Mouse (Mus musculus) bone marrow macrophage, adult 2 months (primary cell): ENCODE data around the gene Tuba1a. TPM values are rescaled to one million over a fixed set of nuclear protein-coding genes. Genes with fewer than 3 reads are reported as not detected.

Source experiments
- H3K27ac ChIP-seq: 2 replicates; pipeline ENCODE4 v1.5.1; 2012; ENCODE audit warnings: low read depth, low read length; ENCODE audit not compliant: insufficient read depth
- H3K4me1 ChIP-seq: 2 replicates; pipeline ENCODE4 v1.6.1; 2012; ENCODE audit warnings: low read length; ENCODE audit not compliant: control insufficient read depth, insufficient read depth
- H3K4me3 ChIP-seq: 2 replicates; pipeline ENCODE4 v1.5.1; 2012; ENCODE audit warnings: mild to moderate bottlenecking, low read length, moderate library complexity; ENCODE audit not compliant: insufficient read depth
- CTCF ChIP-seq: IDR thresholded peaks from 2 replicates; pipeline ENCODE4 v1.5.1; 2012; ENCODE audit warnings: low read depth, mild to moderate bottlenecking, low read length, moderate library complexity
- POLR2A ChIP-seq: IDR thresholded peaks from 2 replicates; pipeline ENCODE4 v1.6.1; 2012; ENCODE audit warnings: mild to moderate bottlenecking, low read depth, low read length, borderline replicate concordance
- polyA plus RNA-seq: library from polyadenylated mRNA; stranded (reverse); fragments of >200 nt; gene quantifications from 2 replicates; pipeline ENCODE4 v1.2.4, GENCODE M21; 2012; ENCODE audit not compliant: missing spikeins, insufficient read depth, insufficient read length

Gene Tuba1a
- polyA plus RNA-seq, 1 experiment, result 43.3 TPM

DNA sequence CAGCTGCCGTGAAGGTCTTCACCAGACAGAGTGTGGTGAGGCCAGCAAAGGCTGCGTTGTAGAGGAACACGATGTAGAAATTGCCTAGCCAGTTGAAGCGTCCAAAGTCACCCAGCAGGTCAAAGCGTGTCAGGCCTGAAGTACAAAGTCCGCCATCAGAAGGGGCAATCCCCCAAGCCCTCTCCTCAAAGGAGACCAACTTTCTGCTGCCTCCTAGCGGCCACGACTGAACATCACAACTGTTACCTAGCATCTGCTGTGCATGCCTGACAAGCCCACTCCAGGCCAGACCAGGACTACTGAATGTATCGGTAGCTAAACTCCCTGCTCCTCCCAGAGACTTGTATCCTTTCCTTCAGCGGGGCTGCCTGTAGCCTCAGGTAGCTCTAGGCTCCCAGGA lies 48.8 kb downstream of the Tuba1a start:
- peak; percentile 67 for TF ChIP-seq CTCF
- no peak for TF ChIP-seq POLR2A
- no peaks in the 10 kb centered on the region for H3K4me1 ChIP-seq
- H3K4me3 ChIP-seq, result no peak overlapping the region
- H3K27ac ChIP-seq, result no peak overlapping the region

DNA sequence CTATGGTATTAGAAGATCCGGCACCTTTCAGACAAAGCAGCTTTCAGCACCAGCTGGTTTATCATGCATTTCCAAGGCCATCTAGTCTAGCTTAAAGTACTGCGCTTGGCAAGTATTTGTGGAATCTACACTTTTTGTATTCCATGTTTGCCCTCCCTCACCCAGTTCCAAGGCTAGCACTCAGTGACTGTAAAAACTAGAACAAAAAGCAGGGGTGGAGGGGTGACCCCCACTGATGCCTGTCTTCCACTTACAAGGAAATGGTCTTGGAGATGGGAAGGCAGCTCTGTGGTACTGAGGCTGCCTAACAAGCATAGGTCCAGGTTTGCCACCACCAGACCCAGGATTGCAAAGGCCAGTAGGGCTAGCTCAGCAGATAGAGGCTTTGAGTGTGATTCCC lies 50.9 kb downstream of the Tuba1a start:
- H3K4me3 ChIP-seq, result no peak overlapping the region
- no peak overlapping the region for H3K27ac ChIP-seq
- no peak for TF ChIP-seq POLR2A
- no peak for TF ChIP-seq CTCF
- no peaks in the 10 kb centered on the region for H3K4me1 ChIP-seq

DNA sequence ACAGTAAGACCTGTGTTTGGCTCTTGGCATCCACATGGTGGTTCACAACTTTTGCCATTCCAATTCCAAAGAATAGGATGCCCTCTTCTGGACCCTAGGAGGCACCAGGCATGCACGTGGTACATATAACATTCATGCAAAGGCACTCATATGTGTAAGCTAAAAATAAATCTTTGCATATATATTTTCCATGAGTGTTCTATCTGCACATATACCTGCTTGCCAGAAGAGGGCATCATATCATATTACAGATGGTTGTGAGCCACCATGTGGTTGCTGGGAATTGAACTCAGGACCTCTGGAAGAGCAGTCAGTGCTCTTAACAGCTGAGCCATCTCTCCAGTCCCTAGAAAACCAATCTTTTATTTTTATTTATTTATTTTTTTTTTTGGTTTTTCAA lies 52.0 kb downstream of the Tuba1a start:
- TF ChIP-seq POLR2A, result no peak
- no peak for TF ChIP-seq CTCF
- Histone ChIP-seq H3K4me1 (no peaks in the 10 kb centered on the region), H3K27ac (no peak overlapping the region), H3K4me3 (no peak overlapping the region)

Other genes with a start within 250 kb of the Tuba1a start
- not detected in 2 replicates for gene Ccdc65, start 245.5 kb downstream of the Tuba1a start, polyA plus RNA-seq
- 0.93 TPM in 1 of 2 replicates, not detected in the other for gene Fkbp11, start 225.5 kb downstream of the Tuba1a start, polyA plus RNA-seq
- gene Arf3, start 190.5 kb downstream of the Tuba1a start, polyA plus RNA-seq, result 93.8 and 103 TPM in 2 replicates
- gene Wnt10b, start 175.6 kb downstream of the Tuba1a start, polyA plus RNA-seq, result not detected in 2 replicates
- gene Wnt1, start 163.8 kb downstream of the Tuba1a start, polyA plus RNA-seq, result not detected in 2 replicates
- gene Ddn, start 144.2 kb downstream of the Tuba1a start, polyA plus RNA-seq, result not detected in 2 replicates
- 82.3 and 86.6 TPM in 2 replicates for gene Prkag1, start 122.2 kb downstream of the Tuba1a start, polyA plus RNA-seq
- 69.1 and 75.3 TPM in 2 replicates for gene Kmt2d, start 82.5 kb downstream of the Tuba1a start, polyA plus RNA-seq
- gene Rhebl1, start 59.2 kb downstream of the Tuba1a start, polyA plus RNA-seq, result 9.8 and 11.8 TPM in 2 replicates
- not detected in 2 replicates for gene Dhh, start 55.2 kb downstream of the Tuba1a start, polyA plus RNA-seq
- 22.0 and 25.7 TPM in 2 replicates for gene Lmbr1l, start 35.5 kb downstream of the Tuba1a start, polyA plus RNA-seq
- gene Tuba1b, start 19.1 kb downstream of the Tuba1a start, polyA plus RNA-seq, result 872 and 1,013 TPM in 2 replicates
- not detected in 2 replicates for gene Gm49450, start 152 bp downstream of the Tuba1a start, polyA plus RNA-seq
- gene Tuba1c, start 76.2 kb upstream of the Tuba1a start, polyA plus RNA-seq, result 134 and 173 TPM in 2 replicates
- not detected in 2 replicates for gene Prph, start 101.5 kb upstream of the Tuba1a start, polyA plus RNA-seq
- 15.6 and 18.3 TPM in 2 replicates for gene Troap, start 120.9 kb upstream of the Tuba1a start, polyA plus RNA-seq
- gene C1ql4, start 134.1 kb upstream of the Tuba1a start, polyA plus RNA-seq, result not detected in 2 replicates
- not detected in 2 replicates for gene Dnajc22, start 139.5 kb upstream of the Tuba1a start, polyA plus RNA-seq
- 5.9 and 7.3 TPM in 2 replicates for gene Spats2, start 172.2 kb upstream of the Tuba1a start, polyA plus RNA-seq